Mouse (Mus musculus): ENCODE results near the gene Ptp4a2. TPM values are rescaled to one million over a fixed set of nuclear protein-coding genes. Genes with fewer than 3 reads are reported as not detected.

Ptp4a2 gene
- 34.4 TPM for polyA plus RNA-seq (2015; fragmentation: Illumina TruSeq; extraction: RNeasy Lipid Tissue Mini Kit (QIAGEN cat#74804); ENCODE audit: insufficient read depth, low read depth, low replicate concordance)

DNA sequence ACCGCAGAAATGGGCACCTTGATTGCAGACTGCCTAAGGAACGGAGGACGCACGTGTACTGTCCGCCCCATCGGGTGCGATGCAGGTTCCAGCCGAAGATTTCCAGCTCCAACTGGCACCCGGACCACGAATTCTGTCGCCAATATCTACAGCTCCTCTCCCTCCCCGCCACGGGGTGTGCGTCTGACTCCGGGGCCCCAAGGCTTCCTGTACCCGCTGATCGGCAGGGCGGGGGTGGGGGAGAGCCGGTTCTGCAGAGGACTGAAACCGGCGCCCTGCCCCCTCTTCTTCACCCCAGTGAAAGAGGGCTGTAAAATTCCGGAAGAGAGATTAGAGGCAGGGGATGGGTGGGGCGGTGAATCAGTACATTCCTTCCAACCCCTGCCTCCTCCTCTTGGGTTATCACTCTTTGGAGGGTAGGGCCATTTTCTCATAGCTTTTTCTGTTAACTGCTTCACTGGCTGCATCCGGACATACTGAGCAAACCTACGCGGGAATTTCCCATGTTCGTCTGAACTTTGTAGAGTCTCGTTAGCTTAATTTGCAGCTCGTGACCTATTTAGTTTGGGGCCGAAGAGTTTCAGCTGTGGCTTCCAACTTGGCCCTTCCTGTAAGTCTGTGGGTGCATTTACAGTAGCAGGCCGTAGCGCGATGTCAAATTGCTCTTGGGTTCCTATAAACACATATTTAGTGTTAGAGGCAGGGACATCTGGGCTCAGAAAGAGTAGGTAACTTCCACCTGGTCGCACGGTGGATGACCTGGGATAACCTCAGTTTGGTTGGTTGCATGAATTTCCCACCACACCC is at the start of gene Ptp4a2:
TSS of gene Ptp4a2 (plus strand) at position 422 of the 807 bp plus-strand sequence.

Other genes starting within 250 kb of the Ptp4a2 start
- gene Lck, start 237.6 kb upstream of the Ptp4a2 start, polyA plus RNA-seq (2015; fragmentation: Illumina TruSeq; extraction: RNeasy Lipid Tissue Mini Kit (QIAGEN cat#74804); ENCODE audit: insufficient read depth, low read depth, low replicate concordance) = not detected
- 2.3 TPM for gene Fam167b, start 232.7 kb upstream of the Ptp4a2 start, polyA plus RNA-seq (2015; fragmentation: Illumina TruSeq; extraction: RNeasy Lipid Tissue Mini Kit (QIAGEN cat#74804); ENCODE audit: insufficient read depth, low read depth, low replicate concordance)
- 62.4 TPM for gene Eif3i, start 210.6 kb upstream of the Ptp4a2 start, polyA plus RNA-seq (2015; fragmentation: Illumina TruSeq; extraction: RNeasy Lipid Tissue Mini Kit (QIAGEN cat#74804); ENCODE audit: insufficient read depth, low read depth, low replicate concordance)
- 67.7 TPM for gene Tmem234, start 210.6 kb upstream of the Ptp4a2 start, polyA plus RNA-seq (2015; fragmentation: Illumina TruSeq; extraction: RNeasy Lipid Tissue Mini Kit (QIAGEN cat#74804); ENCODE audit: insufficient read depth, low read depth, low replicate concordance)
- gene Dcdc2b, start 197.0 kb upstream of the Ptp4a2 start, polyA plus RNA-seq (2015; fragmentation: Illumina TruSeq; extraction: RNeasy Lipid Tissue Mini Kit (QIAGEN cat#74804); ENCODE audit: insufficient read depth, low read depth, low replicate concordance) = 4.6 TPM
- 5.6 TPM for gene Iqcc, start 192.1 kb upstream of the Ptp4a2 start, polyA plus RNA-seq (2015; fragmentation: Illumina TruSeq; extraction: RNeasy Lipid Tissue Mini Kit (QIAGEN cat#74804); ENCODE audit: insufficient read depth, low read depth, low replicate concordance)
- 26.3 TPM for gene Ccdc28b, start 187.3 kb upstream of the Ptp4a2 start, polyA plus RNA-seq (2015; fragmentation: Illumina TruSeq; extraction: RNeasy Lipid Tissue Mini Kit (QIAGEN cat#74804); ENCODE audit: insufficient read depth, low read depth, low replicate concordance)
- 14.9 TPM for gene Txlna, start 170.2 kb upstream of the Ptp4a2 start, polyA plus RNA-seq (2015; fragmentation: Illumina TruSeq; extraction: RNeasy Lipid Tissue Mini Kit (QIAGEN cat#74804); ENCODE audit: insufficient read depth, low read depth, low replicate concordance)
- gene Kpna6, start 138.5 kb upstream of the Ptp4a2 start, polyA plus RNA-seq (2015; fragmentation: Illumina TruSeq; extraction: RNeasy Lipid Tissue Mini Kit (QIAGEN cat#74804); ENCODE audit: insufficient read depth, low read depth, low replicate concordance) = 7.3 TPM
- gene Tmem39b, start 114.4 kb upstream of the Ptp4a2 start, polyA plus RNA-seq (2015; fragmentation: Illumina TruSeq; extraction: RNeasy Lipid Tissue Mini Kit (QIAGEN cat#74804); ENCODE audit: insufficient read depth, low read depth, low replicate concordance) = 3.9 TPM
- gene Khdrbs1, start 68.9 kb upstream of the Ptp4a2 start, polyA plus RNA-seq (2015; fragmentation: Illumina TruSeq; extraction: RNeasy Lipid Tissue Mini Kit (QIAGEN cat#74804); ENCODE audit: insufficient read depth, low read depth, low replicate concordance) = 10.0 TPM
- gene Spocd1, start 118.0 kb downstream of the Ptp4a2 start, polyA plus RNA-seq (2015; fragmentation: Illumina TruSeq; extraction: RNeasy Lipid Tissue Mini Kit (QIAGEN cat#74804); ENCODE audit: insufficient read depth, low read depth, low replicate concordance) = not detected
- gene Adgrb2, start 173.7 kb downstream of the Ptp4a2 start, polyA plus RNA-seq (2015; fragmentation: Illumina TruSeq; extraction: RNeasy Lipid Tissue Mini Kit (QIAGEN cat#74804); ENCODE audit: insufficient read depth, low read depth, low replicate concordance) = 1.1 TPM
- 15.7 TPM for gene Col16a1, start 236.6 kb downstream of the Ptp4a2 start, polyA plus RNA-seq (2015; fragmentation: Illumina TruSeq; extraction: RNeasy Lipid Tissue Mini Kit (QIAGEN cat#74804); ENCODE audit: insufficient read depth, low read depth, low replicate concordance)

All from pancreas, adult 10 weeks (tissue).